Mouse (Mus musculus) testis, adult 2 months (tissue): Measurements from ENCODE around the gene Olfr1463. TPM values are rescaled to one million over a fixed set of nuclear protein-coding genes. Genes with fewer than 3 reads are reported as not detected.

Experiments
- H3K27ac ChIP-seq: fragments of 200-500 bp; 2 replicates; pipeline ENCODE4 v1.5.1; 2012; ENCODE audit warnings: low read depth, low read length; ENCODE audit not compliant: control insufficient read depth, insufficient read depth
- H3K27me3 ChIP-seq: fragments of 200-500 bp; 2 replicates; pipeline ENCODE4 v1.6.1; 2012; ENCODE audit warnings: mild to moderate bottlenecking, low read length, moderate library complexity; ENCODE audit not compliant: control insufficient read depth, insufficient read depth
- H3K36me3 ChIP-seq: fragments of 200-500 bp; 2 replicates; pipeline ENCODE4 v1.6.1; 2012; ENCODE audit warnings: mild to moderate bottlenecking, low read length; ENCODE audit not compliant: control insufficient read depth, insufficient read depth
- H3K4me1 ChIP-seq: fragments of 200-500 bp; 2 replicates; pipeline ENCODE4 v1.6.1; 2012; ENCODE audit warnings: low read length; ENCODE audit not compliant: control insufficient read depth, insufficient read depth
- H3K4me3 ChIP-seq: fragments of 200-500 bp; 2 replicates; pipeline ENCODE4 v1.5.1; 2012; ENCODE audit warnings: low read depth, mild to moderate bottlenecking, low read length, moderate library complexity, mixed read lengths; ENCODE audit not compliant: control insufficient read depth
- CTCF ChIP-seq: fragments of 200-500 bp; IDR thresholded peaks from 2 replicates; pipeline ENCODE4 v1.5.1; 2012; ENCODE audit warnings: low read depth, mild to moderate bottlenecking, inconsistent platforms, low read length, moderate library complexity; ENCODE audit not compliant: control insufficient read depth, insufficient read depth, insufficient replicate concordance
- POLR2A ChIP-seq: fragments of 200-500 bp; IDR thresholded peaks from 2 replicates; pipeline ENCODE4 v1.6.1; 2012; ENCODE audit warnings: low read depth, mild to moderate bottlenecking, inconsistent platforms, low read length, moderate library complexity; ENCODE audit not compliant: control insufficient read depth
- polyA plus RNA-seq: library from polyadenylated mRNA; depleted of rRNA; stranded (reverse); fragments of >200 nt; gene quantifications from 2 replicates; pipeline ENCODE4 v1.2.3, GENCODE M21; 2012; rRNA removed

Gene Olfr1463
- polyA plus RNA-seq: not detected in 2 replicates

- Histone ChIP-seq H3K36me3 (no peaks in the 10 kb centered on the region), H3K27me3 (no peaks in the 10 kb centered on the region), H3K27ac (no peak within 1 kb of the TSS), H3K4me1 (no peaks in the 10 kb centered on the region), H3K4me3 (no peak within 1 kb of the TSS)
- TF ChIP-seq CTCF: no peak
- TF ChIP-seq POLR2A: no peak
Measured at GRCm38 (mm10) chr19:13231028-13231427, at the start of gene Olfr1463. Gene Olfr1463 (plus strand): TSS chr19:13231328.

GRCm38 (mm10) chr19:13185434-13185833 lies 45.7 kb upstream of the Olfr1463 start, which contains the start of gene Olfr1462:
Gene Olfr1462 (plus strand): TSS chr19:13185734.
- TF ChIP-seq CTCF: no peak
- no peak for TF ChIP-seq POLR2A
- no peaks in the 10 kb centered on the region for H3K27me3 ChIP-seq
- H3K4me1 ChIP-seq: no peaks in the 10 kb centered on the region
- no peak within 1 kb of the TSS for H3K27ac ChIP-seq
- no peaks in the 10 kb centered on the region for H3K36me3 ChIP-seq
- H3K4me3 ChIP-seq: no peak within 1 kb of the TSS

GRCm38 (mm10) chr19:13221666-13222065 lies 9.5 kb upstream of the Olfr1463 start:
- no peaks in the 10 kb centered on the region for H3K36me3 ChIP-seq
- no peak for TF ChIP-seq POLR2A
- no peak for TF ChIP-seq CTCF
- H3K27ac ChIP-seq: no peak overlapping the region
- no peaks in the 10 kb centered on the region for H3K27me3 ChIP-seq
- no peak overlapping the region for H3K4me3 ChIP-seq
- H3K4me1 ChIP-seq: no peaks in the 10 kb centered on the region

Other genes starting within 250 kb of the Olfr1463 start
- not detected in 2 replicates for gene Olfr1451, start 236.3 kb upstream of the Olfr1463 start, polyA plus RNA-seq
- not detected in 2 replicates for gene Olfr1453, start 203.0 kb upstream of the Olfr1463 start, polyA plus RNA-seq
- not detected in 2 replicates for gene Olfr1454, start 170.7 kb upstream of the Olfr1463 start, polyA plus RNA-seq
- gene Olfr1457, start 133.4 kb upstream of the Olfr1463 start, polyA plus RNA-seq: not detected in 2 replicates
- not detected in 2 replicates for gene Olfr1458, start 124.6 kb upstream of the Olfr1463 start, polyA plus RNA-seq
- 0.01 and 0.02 TPM in 2 replicates for gene Olfr1459, start 81.8 kb upstream of the Olfr1463 start, polyA plus RNA-seq
- not detected in 2 replicates for gene Olfr1461, start 68.3 kb upstream of the Olfr1463 start, polyA plus RNA-seq
- not detected in 2 replicates for gene Olfr1462, start 45.6 kb upstream of the Olfr1463 start, polyA plus RNA-seq
- not detected in 2 replicates for gene Olfr1465, start 84.2 kb downstream of the Olfr1463 start, polyA plus RNA-seq
- not detected in 2 replicates for gene Olfr1466, start 107.5 kb downstream of the Olfr1463 start, polyA plus RNA-seq
- not detected in 2 replicates for gene Olfr1467, start 130.9 kb downstream of the Olfr1463 start, polyA plus RNA-seq
- gene Olfr1469, start 176.5 kb downstream of the Olfr1463 start, polyA plus RNA-seq: not detected in 2 replicates
- gene Olfr1471, start 212.1 kb downstream of the Olfr1463 start, polyA plus RNA-seq: not detected in 2 replicates
- gene Olfr1472, start 224.8 kb downstream of the Olfr1463 start, polyA plus RNA-seq: not detected in 2 replicates
- not detected in 2 replicates for gene Olfr1474, start 238.2 kb downstream of the Olfr1463 start, polyA plus RNA-seq
- not detected in 2 replicates for gene Olfr1475, start 248.9 kb downstream of the Olfr1463 start, polyA plus RNA-seq